ENCODE assay signal across 16 mouse cellular contexts in genomic region chr12:117465206-117465605, GRCm38 (mm10). TPM values are rescaled to one million over a fixed set of nuclear protein-coding genes. Genes with fewer than 3 reads are reported as not detected.
DNase-seq lines count a peak whose midpoint lies in the region; ATAC-seq and TF ChIP-seq lines count a peak whose summit lies in the region.
"Had no signal": no experiment of that assay in that cellular context is flagged by ENCODE, and none has a peak within 500 bp of the region (broad histone marks: within the 10 kb centered on the region; RNA-seq: fewer than 3 reads in every experiment).

No protein-coding gene starts in this region.

- no peak overlapping the region for H3K27ac ChIP-seq in ES-Bruce4 (ENCODE audit: insufficient read depth, low read length)
- no peak overlapping the region for H3K27ac ChIP-seq in bone marrow macrophage, adult 2 months (ENCODE audit: insufficient read depth, low read depth, low read length)
- H3K27ac ChIP-seq in stomach, postnatal 0 days (replicated peaks) = no peak overlapping the region
- H3K27ac ChIP-seq: heart, embryonic 15.5 days; hindbrain, embryonic 10.5 days; liver, embryonic 12.5 days; midbrain, embryonic 12.5 days had no signal

- no peak overlapping the region for H3K4me2 ChIP-seq in stomach, postnatal 0 days (replicated peaks; ENCODE audit: low read depth)
- H3K4me2 ChIP-seq: heart, embryonic 15.5 days; liver, embryonic 12.5 days; midbrain, embryonic 12.5 days had no signal

- H3K4me3 ChIP-seq in lung, adult 2 months (replicated peaks; ENCODE audit: extremely low read depth, low read depth, low read length) = no peak overlapping the region
- H3K4me3 ChIP-seq in ES-Bruce4 (ENCODE audit: low read depth, low read length) = no peak overlapping the region
- H3K4me3 ChIP-seq in bone marrow macrophage, adult 2 months (ENCODE audit: insufficient read depth, low read length) = no peak overlapping the region
- no peak overlapping the region for H3K4me3 ChIP-seq in stomach, postnatal 0 days (ENCODE audit: low read depth, low read length)
- H3K4me3 ChIP-seq: erythroblast, embryonic 14.5 days; heart, embryonic 15.5 days; hindbrain, embryonic 10.5 days; liver, embryonic 12.5 days; midbrain, embryonic 12.5 days had no signal

- peaks cover 2% of the 10 kb centered on the region; the same call in 1 of the 2 replicates for H3K4me1 ChIP-seq in lung, adult 2 months (ENCODE audit: control insufficient read depth, insufficient read depth, low read length)
- H3K4me1 ChIP-seq in ES-Bruce4 (ENCODE audit: control insufficient read depth, insufficient read depth, low read length) = peaks cover 2% of the 10 kb centered on the region
- peaks cover 14% of the 10 kb centered on the region for H3K4me1 ChIP-seq in bone marrow macrophage, adult 2 months (ENCODE audit: control insufficient read depth, insufficient read depth, low read length)
- no peaks in the 10 kb centered on the region for H3K4me1 ChIP-seq in stomach, postnatal 0 days (replicated peaks; ENCODE audit: control insufficient read depth, insufficient read depth)
- H3K4me1 ChIP-seq: liver, embryonic 12.5 days; midbrain, embryonic 12.5 days had no signal

- H3K36me3 ChIP-seq in ES-Bruce4 (ENCODE audit: control insufficient read depth, insufficient read depth, low read length, poor library complexity, severe bottlenecking) = no peaks in the 10 kb centered on the region
- no peaks in the 10 kb centered on the region for H3K36me3 ChIP-seq in stomach, postnatal 0 days (ENCODE audit: control insufficient read depth, insufficient read depth, low read length)
- H3K36me3 ChIP-seq: heart, embryonic 15.5 days; hindbrain, embryonic 10.5 days; liver, embryonic 12.5 days; midbrain, embryonic 12.5 days had no signal

- ATAC-seq in stomach, postnatal 0 days (ENCODE audit: low FRiP score, low TSS enrichment) = no peak
- no peak for ATAC-seq in erythroid progenitor cell, adult 5-6 weeks (replicated peaks; ENCODE audit: low FRiP score, poor library complexity, severe bottlenecking)
- ATAC-seq: forebrain, postnatal 0 days; liver, embryonic 12.5 days had no signal

- no peak for TF ChIP-seq POLR2A in lung, adult 2 months (IDR thresholded peaks at IDR 0.05; ENCODE audit: borderline replicate concordance, extremely low read depth, low read depth, low read length)
- no peak for TF ChIP-seq POLR2A in ES-Bruce4 (IDR thresholded peaks at IDR 0.05; ENCODE audit: insufficient read depth, low read length)
- TF ChIP-seq POLR2A in bone marrow macrophage, adult 2 months (IDR thresholded peaks at IDR 0.05; ENCODE audit: borderline replicate concordance, low read depth, low read length) = no peak

- no peaks in the 10 kb centered on the region for H3K9me3 ChIP-seq in ES-Bruce4 (replicated peaks; ENCODE audit: control insufficient read depth, insufficient read depth, low read length, poor library complexity, severe bottlenecking)
- no peaks in the 10 kb centered on the region for H3K9me3 ChIP-seq in stomach, postnatal 0 days (ENCODE audit: control insufficient read depth, low read length)
- H3K9me3 ChIP-seq: heart, embryonic 15.5 days; hindbrain, embryonic 10.5 days; liver, embryonic 12.5 days; midbrain, embryonic 12.5 days had no signal

- TF ChIP-seq EP300 in ES-Bruce4 (IDR thresholded peaks at IDR 0.05; ENCODE audit: insufficient read depth, low read depth, low read length) = no peak
- no peak for TF ChIP-seq EP300 in stomach, postnatal 0 days (optimal IDR thresholded peaks at IDR 0.05)

- no peaks in the 10 kb centered on the region for H3K27me3 ChIP-seq in ES-Bruce4 (ENCODE audit: control insufficient read depth, insufficient read depth, low read length, poor library complexity, severe bottlenecking)
- no peaks in the 10 kb centered on the region for H3K27me3 ChIP-seq in stomach, postnatal 0 days (ENCODE audit: control insufficient read depth, insufficient read depth, low read length)
- H3K27me3 ChIP-seq: heart, embryonic 15.5 days; liver, embryonic 12.5 days; midbrain, embryonic 12.5 days had no signal

- 83% methylated on average over 3 of the region's 3 CpGs for WGBS in lung, adult 2 months
- 90% methylated on average over 3 of the region's 3 CpGs for WGBS in stomach, postnatal 0 days

- no peak overlapping the region for H3K9ac ChIP-seq in ES-Bruce4 (ENCODE audit: low read depth, poor library complexity, severe bottlenecking)
- no peak overlapping the region for H3K9ac ChIP-seq in stomach, postnatal 0 days (ENCODE audit: low read length)
- H3K9ac ChIP-seq: forebrain, postnatal 0 days; heart, embryonic 15.5 days; liver, embryonic 12.5 days; midbrain, embryonic 12.5 days had no signal

- DNase-seq in lung, adult 2 months = no peak
- DNase-seq in lung, postnatal 25 days (ENCODE audit: low spot score) = no peak
- no peak for DNase-seq in stomach, postnatal 0 days (ENCODE audit: low spot score)
- no peak for DNase-seq in B cell, adult 2 months
- DNase-seq: cerebellum, postnatal 36 days; forebrain, postnatal 0 days; lung, postnatal 10 days; right cerebral cortex, postnatal 4 days had no signal

- TF ChIP-seq CTCF in lung, adult 2 months (IDR thresholded peaks at IDR 0.05; ENCODE audit: insufficient read depth, low read length) = peak; percentile 14; the same call in 1 of the 2 replicates
- peak; percentile 53 for TF ChIP-seq CTCF in ES-Bruce4 (IDR thresholded peaks at IDR 0.05; ENCODE audit: low read depth, low read length)
- peak; percentile 40; the same call in 1 of the 2 replicates for TF ChIP-seq CTCF in bone marrow macrophage, adult 2 months (IDR thresholded peaks at IDR 0.05; ENCODE audit: low read depth, low read length)
- peak; percentile 37 for TF ChIP-seq CTCF in stomach, postnatal 0 days (IDR thresholded peaks at IDR 0.05; ENCODE audit: low read depth)

RNA-seq across cellular contexts. Expression of gene Rapgef5, which starts 51.1 kb away (rescaled TPM):
- polyA plus RNA-seq in lung, adult 2 months (2012; rRNA removed) = 43.3 and 56.6 TPM in 2 replicates
- polyA plus RNA-seq in ES-Bruce4 (2011; ENCODE audit: insufficient read depth, insufficient read length, low read depth, missing spikeins) = 23.8 and 28.4 TPM in 2 replicates
- polyA plus RNA-seq in bone marrow macrophage, adult 2 months (2012; ENCODE audit: insufficient read depth, insufficient read length, missing spikeins) = 20.8 and 28.7 TPM in 2 replicates
- polyA plus RNA-seq in stomach, postnatal 0 days (2015; fragmentation: Nextera tagmentation; extraction: Ambion mirVana) = 4.3 and 5.6 TPM in 2 replicates
- 0.36 TPM in 1 of 2 replicates, not detected in the other for total RNA-seq in erythroid progenitor cell, adult 5-6 weeks (2015; ENCODE audit: low replicate concordance)
- 0.13 and 0.23 TPM in 2 replicates for total RNA-seq in erythroid progenitor cell, adult 5-6 weeks (2017; ENCODE audit: low replicate concordance)
